Mouse (Mus musculus) liver, embryonic 14.5 days (tissue): ENCODE measurements at regions not wholly inside any gene's neighbourhood (a gene's known extent, or its start where the extent isn't known, plus 50 kb on each side); places are given as distances from the start of the nearest gene placed in this dataset.

Source experiments
- ATAC-seq: fragments of 200-750 bp; cut with Nextera tagmentation; 2 replicates; pipeline ENCODE4 v1.8.0; 2017; ENCODE audit warnings: moderate number of reproducible peaks, mild to moderate bottlenecking, moderate library complexity; ENCODE audit not compliant: insufficient read depth
- DNase-seq, 3 experiments: peaks; one replicate each; pipeline ENCODE4 v3.0.0-alpha.2; 2012 to 2013; ENCODE audit warnings: low read depth in 3 of 3, low spot score in 3 of 3
- H3K27ac ChIP-seq: fragments of 300-500 bp; sonication (generic); 2 replicates; pipeline ENCODE4 v1.5.1; 2014; ENCODE audit warnings: moderate library complexity, mild to moderate bottlenecking, control low read depth, inconsistent platforms
- H3K27me3 ChIP-seq: fragments of 300-500 bp; sonication (generic); 2 replicates; pipeline ENCODE4 v1.6.1; 2014; ENCODE audit warnings: mild to moderate bottlenecking, low read length, moderate library complexity; ENCODE audit not compliant: control insufficient read depth, insufficient read depth
- H3K36me3 ChIP-seq: fragments of 300-500 bp; sonication (generic); replicated peaks from 2 replicates; pipeline ENCODE4 v1.6.1; 2014; ENCODE audit warnings: low read depth; ENCODE audit not compliant: control insufficient read depth, insufficient read depth
- H3K4me1 ChIP-seq, 2 experiments: fragments of 200-500 bp in 1 of 2; fragments of 300-500 bp in 1 of 2; sonication (generic) in 1 of 2; replicated peaks; 2 replicates each; pipeline ENCODE4 v1.6.1; 2012 to 2014; ENCODE audit warnings: antibody characterized with exemption in 1 of 2, inconsistent platforms in 1 of 2, low read length in 1 of 2; ENCODE audit not compliant: control insufficient read depth in 2 of 2, insufficient read depth in 2 of 2
- H3K4me2 ChIP-seq: fragments of 300-500 bp; sonication (generic); 2 replicates; pipeline ENCODE4 v1.6.1; 2014; ENCODE audit warnings: low read depth, mild to moderate bottlenecking, control low read depth, moderate library complexity
- H3K4me3 ChIP-seq, 2 experiments: fragments of 200-500 bp in 1 of 2; fragments of 300-500 bp in 1 of 2; sonication (generic) in 1 of 2; 2 replicates each; pipeline ENCODE4 v1.5.1; 2012 to 2014; ENCODE audit warnings: low read depth in 2 of 2, low read length in 2 of 2, mild to moderate bottlenecking in 2 of 2, control low read depth in 1 of 2, inconsistent platforms in 1 of 2, moderate library complexity in 1 of 2; ENCODE audit not compliant: insufficient read depth in 1 of 2
- H3K9ac ChIP-seq: fragments of 300-500 bp; sonication (generic); replicated peaks from 2 replicates; pipeline ENCODE4 v1.6.1; 2014; ENCODE audit warnings: mild to moderate bottlenecking, control low read depth, moderate library complexity
- H3K9me3 ChIP-seq: fragments of 300-500 bp; sonication (generic); 2 replicates; pipeline ENCODE4 v1.6.1; 2016; ENCODE audit warnings: low read length, mixed read lengths; ENCODE audit not compliant: control insufficient read depth
- CTCF ChIP-seq: IDR thresholded peaks from 2 replicates; pipeline ENCODE4 v1.5.1; 2016; ENCODE audit warnings: antibody characterized with exemption, low read depth, control low read depth
- EP300 ChIP-seq: IDR thresholded peaks from 2 replicates; pipeline ENCODE4 v1.6.1; 2016; ENCODE audit warnings: antibody characterized with exemption, low read depth
- WGBS: fragments of 180-500 bp; shearing (Covaris S2); extraction: QIAGEN DNeasy Blood & Tissue Kit; methylation state at CpG from one replicate; pipeline ENCODE4 v1.1.7; 2014; ENCODE audit not compliant: insufficient replicate concordance; 5-methylcytosine and 5-hydroxymethylcytosine counted together

DNA sequence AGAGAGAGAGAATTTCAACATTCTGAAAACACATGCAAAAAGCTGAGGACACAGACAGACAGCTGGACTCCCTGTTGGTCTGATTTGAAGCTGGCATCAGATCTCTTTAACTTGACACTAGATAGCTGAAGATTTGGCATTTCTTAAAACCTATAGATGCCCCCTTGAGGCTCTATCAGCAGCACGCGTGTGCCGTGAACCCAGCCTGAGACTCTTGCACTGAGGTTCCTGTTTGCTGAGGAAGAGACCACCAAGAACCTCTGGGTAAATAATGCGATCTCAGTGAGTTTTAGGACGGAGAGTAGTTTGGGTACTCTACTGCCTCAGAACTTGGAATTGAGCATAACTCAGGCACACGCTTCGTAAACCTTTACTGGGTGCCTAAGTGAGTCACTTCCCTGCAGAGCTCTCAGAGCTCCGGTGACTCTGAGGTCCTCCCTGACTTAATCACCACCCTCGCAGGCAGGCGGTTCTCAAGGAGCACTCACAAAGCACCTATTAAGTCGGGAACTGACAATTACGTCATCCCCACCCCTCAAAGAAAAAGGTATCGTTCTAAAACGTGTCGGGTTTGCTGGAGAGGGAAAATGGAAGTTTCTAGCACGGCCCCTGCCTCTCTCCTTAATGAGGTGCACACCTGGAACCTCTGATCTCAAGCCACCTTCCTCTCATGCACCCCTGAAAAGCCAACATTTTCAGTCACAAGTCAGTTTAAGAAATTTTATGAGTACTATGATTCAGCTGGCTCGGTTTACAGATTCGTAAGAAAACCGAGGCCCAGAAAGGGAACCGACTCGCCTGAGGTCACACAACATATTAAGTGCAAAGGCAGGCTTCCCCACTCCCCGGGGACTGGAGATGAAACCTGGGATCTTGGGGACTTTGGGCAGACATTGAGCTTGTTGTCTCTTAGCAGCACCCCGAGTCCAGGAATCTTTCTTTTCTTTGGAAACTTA is 107.7 kb upstream of the Cpm start:
- DNase-seq (no peak), ATAC-seq (no peak)
- TF ChIP-seq EP300 (no peak), CTCF (no peak)
- Histone ChIP-seq H3K4me3 (no peak overlapping the region), H3K9ac (no peak overlapping the region), H3K4me1 (peaks cover 0 to 5% of the 10 kb centered on the region in 2 experiments; a peak in 2 of 4 replicates), H3K9me3 (no peaks in the 10 kb centered on the region), H3K4me2 (no peak overlapping the region), H3K27ac (no peak overlapping the region), H3K36me3 (no peaks in the 10 kb centered on the region), H3K27me3 (no peaks in the 10 kb centered on the region)
- 57% methylated on average over 23 of the region's 23 CpGs for WGBS

DNA sequence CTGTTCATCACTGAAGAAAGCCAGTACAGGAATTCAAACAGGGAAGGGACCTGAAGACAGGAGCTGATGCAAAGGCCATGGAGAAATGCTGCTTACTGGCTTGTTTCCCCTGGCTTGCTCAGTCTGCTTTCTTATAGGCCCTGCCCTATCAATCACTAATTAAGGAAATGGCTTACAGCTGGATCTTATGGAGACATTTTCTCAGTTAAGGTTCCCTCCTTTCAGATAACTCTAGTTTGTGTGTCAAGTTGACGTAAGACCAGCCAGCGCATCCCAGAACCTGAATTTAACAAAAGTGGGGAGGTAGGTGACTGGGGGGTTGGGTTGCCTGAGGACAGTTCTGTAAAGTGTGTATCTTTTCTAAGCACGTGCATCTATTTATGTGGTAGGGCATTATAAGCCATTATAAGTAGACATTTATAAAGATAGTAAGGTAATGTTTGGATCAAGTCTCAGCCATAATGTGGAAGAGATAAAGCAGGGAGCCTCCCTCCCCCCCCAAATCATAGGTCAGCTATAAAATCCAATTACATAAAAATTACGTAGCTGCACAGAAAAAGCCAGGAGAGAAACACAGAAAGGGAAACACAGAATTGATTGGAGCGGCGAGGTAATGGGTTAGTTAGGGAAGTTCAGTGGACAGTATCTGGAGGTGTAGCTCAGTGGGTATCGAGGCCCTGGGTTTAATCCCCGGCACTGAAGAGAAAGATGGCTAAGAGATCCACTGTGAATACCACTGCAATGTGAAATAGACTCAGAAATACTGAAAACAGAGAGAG is 108.6 kb upstream of the Cpm start:
- no peak for ATAC-seq
- Histone ChIP-seq H3K4me3 (no peak overlapping the region), H3K9ac (no peak overlapping the region), H3K27me3 (no peaks in the 10 kb centered on the region), H3K36me3 (no peaks in the 10 kb centered on the region), H3K9me3 (no peaks in the 10 kb centered on the region), H3K27ac (no peak overlapping the region), H3K4me1 (peaks cover 0 to 5% of the 10 kb centered on the region in 2 experiments; a peak in 2 of 4 replicates), H3K4me2 (no peak overlapping the region)
- WGBS, result 68% methylated on average over 8 of the region's 8 CpGs
- DNase-seq, result no peak
- TF ChIP-seq CTCF, result no peak

DNA sequence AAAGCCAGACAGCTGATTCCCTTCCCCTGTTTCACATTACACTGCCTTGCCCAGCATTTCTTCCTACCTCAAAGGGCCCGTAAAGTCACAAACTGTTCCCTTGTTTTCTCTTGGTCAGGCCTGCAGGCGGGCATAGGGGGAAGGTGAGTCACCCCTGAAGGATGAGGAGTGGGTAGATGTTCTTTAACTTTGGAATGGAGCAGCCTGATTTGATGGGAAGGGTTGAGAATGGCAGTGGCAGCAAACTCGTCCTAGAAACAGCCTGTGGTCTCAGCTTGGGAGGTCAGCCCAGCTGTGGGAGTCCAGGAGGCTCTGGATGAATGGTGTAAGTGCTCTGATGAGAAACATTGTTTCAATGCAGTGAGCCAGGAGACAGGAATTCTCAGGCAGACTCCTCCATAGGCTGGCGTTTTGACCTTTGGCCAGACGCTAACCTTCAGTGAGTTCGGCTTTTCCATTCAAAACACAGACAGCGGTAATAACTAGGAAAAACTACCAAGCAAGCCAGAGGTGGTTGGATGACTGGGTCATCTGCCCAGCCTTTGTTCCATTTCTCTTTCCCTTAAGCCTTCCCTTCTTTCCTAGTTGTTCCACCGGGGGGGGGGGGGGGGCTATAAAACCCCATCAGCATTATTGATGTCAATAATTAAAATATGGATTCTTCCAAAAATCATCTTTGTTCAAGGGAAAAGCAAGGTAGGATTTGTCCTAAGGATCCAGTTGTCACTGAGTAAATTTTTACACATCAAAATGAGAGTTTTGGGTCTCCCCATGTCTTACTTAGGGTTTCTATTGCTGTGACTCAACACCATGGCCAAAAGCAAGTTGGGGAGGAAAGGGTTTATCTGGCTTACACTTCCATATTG is 109.4 kb upstream of the Cpm start:
- no peak for ATAC-seq
- Histone ChIP-seq H3K9me3 (no peaks in the 10 kb centered on the region), H3K4me3 (no peak overlapping the region), H3K4me1 (peaks cover 0 to 5% of the 10 kb centered on the region in 2 experiments; a peak in 2 of 4 replicates), H3K4me2 (no peak overlapping the region), H3K27ac (no peak overlapping the region), H3K27me3 (no peaks in the 10 kb centered on the region), H3K9ac (no peak overlapping the region), H3K36me3 (no peaks in the 10 kb centered on the region)
- TF ChIP-seq EP300 (no peak), CTCF (no peak)
- no peak for DNase-seq
- WGBS, result 57% methylated on average over 8 of the region's 8 CpGs

DNA sequence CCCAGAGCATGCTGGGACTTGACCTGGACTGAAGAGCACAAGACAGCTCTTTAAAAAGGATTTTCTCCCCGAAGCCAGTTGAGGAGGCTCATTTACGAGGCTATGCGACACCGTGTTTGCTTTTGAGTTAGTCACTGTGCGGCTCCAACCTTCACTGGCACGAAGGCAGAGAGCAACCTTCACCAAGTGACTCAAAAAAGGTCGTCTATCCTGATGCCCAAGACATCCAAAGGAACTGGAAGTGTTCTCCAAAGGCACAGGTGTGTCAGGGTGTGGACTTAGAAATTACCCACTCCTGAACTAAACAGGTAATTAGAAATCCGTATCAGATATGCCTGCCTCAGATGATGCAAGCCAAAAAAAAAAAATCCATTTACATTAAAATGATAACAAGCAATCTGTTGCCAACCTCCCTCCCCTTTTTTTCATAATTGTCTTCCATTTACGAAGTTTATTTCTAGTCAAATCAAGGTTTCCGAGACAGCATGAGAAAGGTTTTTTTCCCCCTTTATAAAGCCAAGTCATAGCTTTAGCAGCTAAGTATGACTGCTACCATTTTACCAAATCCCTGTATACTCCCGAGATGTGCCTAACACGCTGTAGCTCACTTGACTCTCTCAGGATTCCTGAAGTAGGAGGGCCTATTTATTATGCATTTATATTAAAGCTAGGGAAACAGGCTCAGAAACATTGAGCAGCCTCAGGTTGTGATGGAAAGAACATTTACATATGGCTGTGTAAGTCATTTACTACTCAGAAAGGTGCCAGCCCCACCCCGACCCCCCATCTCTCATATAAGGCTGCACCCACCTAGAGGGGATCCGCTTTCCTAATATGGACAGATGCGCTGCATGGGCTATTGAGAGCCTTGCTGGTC is 110.3 kb upstream of the Cpm start:
- Histone ChIP-seq H3K4me3 (no peak overlapping the region), H3K9me3 (no peaks in the 10 kb centered on the region), H3K4me2 (no peak overlapping the region), H3K27ac (no peak overlapping the region), H3K9ac (no peak overlapping the region), H3K4me1 (peaks cover 0 to 5% of the 10 kb centered on the region in 2 experiments; a peak in 2 of 4 replicates), H3K27me3 (no peaks in the 10 kb centered on the region), H3K36me3 (no peaks in the 10 kb centered on the region)
- TF ChIP-seq EP300, result no peak
- TF ChIP-seq CTCF, result no peak
- ATAC-seq (no peak), DNase-seq (no peak)
- 62% methylated on average over 15 of the region's 15 CpGs for WGBS
